Mouse (Mus musculus) lung, embryonic 14.5 days (tissue): ENCODE results near the gene Slc29a4. TPM values are rescaled to one million over a fixed set of nuclear protein-coding genes. Genes with fewer than 3 reads are reported as not detected.

Experiments
- ATAC-seq: fragments of 200-750 bp; cut with Nextera tagmentation; 2 replicates; pipeline ENCODE4 v1.8.0; 2017; ENCODE audit warnings: mild to moderate bottlenecking, moderate TSS enrichment, moderate library complexity; ENCODE audit not compliant: insufficient read depth
- DNase-seq: peaks from one replicate; pipeline ENCODE4 v3.0.0-alpha.2; 2015
- H3K27ac ChIP-seq: fragments of 300-500 bp; sonication (generic); 2 replicates; pipeline ENCODE4 v1.5.1; 2014; ENCODE audit warnings: low read depth, mild to moderate bottlenecking, moderate library complexity
- H3K27me3 ChIP-seq: fragments of 300-500 bp; sonication (generic); 2 replicates; pipeline ENCODE4 v1.6.1; 2014; ENCODE audit warnings: low read length, control low read depth; ENCODE audit not compliant: insufficient read depth
- H3K36me3 ChIP-seq: fragments of 300-500 bp; sonication (generic); 2 replicates; pipeline ENCODE4 v1.6.1; 2014; ENCODE audit warnings: control low read depth; ENCODE audit not compliant: insufficient read depth
- H3K4me1 ChIP-seq: fragments of 300-500 bp; sonication (generic); 2 replicates; pipeline ENCODE4 v1.6.1; 2014; ENCODE audit warnings: antibody characterized with exemption, control low read depth; ENCODE audit not compliant: insufficient read depth
- H3K4me2 ChIP-seq: fragments of 300-500 bp; sonication (generic); 2 replicates; pipeline ENCODE4 v1.6.1; 2014; ENCODE audit warnings: mild to moderate bottlenecking
- H3K4me3 ChIP-seq: fragments of 300-500 bp; sonication (generic); 2 replicates; pipeline ENCODE4 v1.5.1; 2014; ENCODE audit warnings: low read depth, low read length
- H3K9ac ChIP-seq: fragments of 300-500 bp; sonication (generic); 2 replicates; pipeline ENCODE4 v1.6.1; 2014
- H3K9me3 ChIP-seq: fragments of 300-500 bp; sonication (generic); 2 replicates; pipeline ENCODE4 v1.6.1; 2016; ENCODE audit warnings: low read depth, low read length, control low read depth
- CTCF ChIP-seq: IDR thresholded peaks from 2 replicates; pipeline ENCODE4 v1.5.1; 2016; ENCODE audit warnings: antibody characterized with exemption, low read depth
- WGBS: fragments of 180-500 bp; shearing (Covaris S2); extraction: QIAGEN DNeasy Blood & Tissue Kit; methylation state at CpG from one replicate; pipeline ENCODE4 v1.1.7; 2014; 5-methylcytosine and 5-hydroxymethylcytosine counted together
- polyA plus RNA-seq: library from polyadenylated mRNA; unstranded; fragments of >200 nt; fragmentation: Nextera tagmentation; extraction: Ambion mirVana; gene quantifications from 2 replicates; pipeline ENCODE4 v1.2.1, GENCODE M21; 2014

Gene Slc29a4
- polyA plus RNA-seq, 1 experiment from 2014 or later, result 8.2 TPM

- Histone ChIP-seq H3K36me3 (no peaks in the 10 kb centered on the region), H3K9me3 (no peaks in the 10 kb centered on the region), H3K27me3 (no peaks in the 10 kb centered on the region), H3K4me2 (no peak overlapping the region), H3K9ac (no peak overlapping the region), H3K4me3 (no peak overlapping the region), H3K27ac (no peak overlapping the region), H3K4me1 (no peaks in the 10 kb centered on the region)
- TF ChIP-seq CTCF, result no peak
- no peak for DNase-seq
- no peak for ATAC-seq
- 84% methylated on average over 5 of the region's 5 CpGs for WGBS
These were observed 9.8 kb upstream of the Slc29a4 start for GRCm38 (mm10) chr5:142682529-142682928.

GRCm38 (mm10) chr5:142688866-142689265 is 3.4 kb upstream of the Slc29a4 start:
- TF ChIP-seq CTCF, result no peak
- no peaks in the 10 kb centered on the region for H3K4me1 ChIP-seq
- H3K27ac ChIP-seq, result no peak overlapping the region
- DNase-seq (no peak), ATAC-seq (no peak)
- no peak overlapping the region for H3K9ac ChIP-seq
- no peaks in the 10 kb centered on the region for H3K9me3 ChIP-seq
- no peaks in the 10 kb centered on the region for H3K36me3 ChIP-seq
- H3K4me3 ChIP-seq, result no peak overlapping the region
- 40% methylated on average over 6 of the region's 6 CpGs for WGBS
- no peaks in the 10 kb centered on the region for H3K27me3 ChIP-seq
- no peak overlapping the region for H3K4me2 ChIP-seq

DNA sequence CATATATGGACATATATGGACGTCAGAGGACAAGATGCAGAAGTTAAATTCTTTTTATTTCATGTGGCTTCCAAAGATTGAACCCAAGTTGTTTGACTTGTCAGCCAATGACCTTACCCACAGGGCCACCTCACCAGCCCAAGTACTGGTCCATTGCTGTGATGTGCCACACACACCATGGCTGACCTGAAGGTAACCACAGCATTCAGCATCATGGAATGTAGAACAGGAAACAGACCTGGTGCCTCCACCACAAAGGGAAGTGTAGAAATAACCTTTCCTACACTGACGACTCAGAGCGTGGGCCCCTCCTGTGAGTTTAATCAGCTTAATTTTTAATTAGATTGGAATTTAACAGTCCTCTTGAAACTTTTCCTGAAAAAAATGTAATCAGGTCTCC is 2.0 kb upstream of the Slc29a4 start:
- no peak for ATAC-seq
- no peaks in the 10 kb centered on the region for H3K27me3 ChIP-seq

DNA sequence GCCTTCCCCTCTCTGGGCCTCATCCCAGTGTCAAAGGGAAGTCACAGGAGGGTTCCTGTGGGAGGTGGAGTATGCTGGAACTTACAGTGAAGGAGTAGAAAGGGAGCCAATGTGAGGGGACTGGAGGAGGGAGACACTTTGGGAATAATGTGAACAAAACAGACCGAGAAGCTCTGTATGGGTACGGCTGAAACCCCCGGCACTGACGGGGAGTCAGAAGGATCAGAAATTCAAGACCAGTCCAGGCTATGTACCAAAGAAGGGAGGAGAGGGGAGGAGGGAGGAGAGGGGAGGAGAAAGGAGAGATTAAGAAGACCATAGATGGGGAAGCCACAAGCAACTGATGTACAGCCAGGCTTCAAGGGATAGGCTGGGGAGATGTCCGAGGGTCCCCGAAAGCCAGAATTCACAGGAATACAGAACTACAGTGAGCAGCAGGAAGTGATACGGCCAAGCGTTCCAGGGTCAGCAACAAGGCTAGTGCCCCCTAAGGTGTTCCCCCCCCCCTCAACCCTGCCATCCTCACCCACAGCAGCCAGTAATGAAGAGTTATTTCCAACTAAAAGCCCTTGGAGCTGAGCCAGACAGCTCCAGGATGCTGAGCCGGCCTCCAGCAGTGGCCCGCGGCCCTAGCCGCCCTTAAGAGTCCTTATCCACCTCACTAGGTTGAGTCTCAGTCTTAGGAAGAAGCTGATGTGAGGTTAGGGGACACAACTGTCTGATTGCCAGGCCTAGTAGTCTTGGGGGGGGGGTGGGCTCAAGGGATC is 842 bp downstream of the Slc29a4 start:
- H3K4me2 ChIP-seq, result no peak overlapping the region
- ATAC-seq (no peak), DNase-seq (peak; percentile 24)
- no peak for TF ChIP-seq CTCF
- H3K4me1 ChIP-seq, result no peaks in the 10 kb centered on the region
- no peak overlapping the region for H3K9ac ChIP-seq
- 72% methylated on average over 12 of the region's 12 CpGs for WGBS
- no peaks in the 10 kb centered on the region for H3K36me3 ChIP-seq
- no peak overlapping the region for H3K27ac ChIP-seq
- no peak overlapping the region for H3K4me3 ChIP-seq
- H3K27me3 ChIP-seq, result no peaks in the 10 kb centered on the region
- H3K9me3 ChIP-seq, result no peaks in the 10 kb centered on the region

More for the DNA sequence above, 2.0 kb upstream of the Slc29a4 start:
- DNase-seq, result no peak
- Histone ChIP-seq H3K9me3 (no peaks in the 10 kb centered on the region), H3K36me3 (no peaks in the 10 kb centered on the region), H3K4me2 (no peak overlapping the region), H3K27ac (no peak overlapping the region), H3K4me3 (no peak overlapping the region), H3K9ac (no peak overlapping the region), H3K4me1 (no peaks in the 10 kb centered on the region)
- 76% methylated on average over 3 of the region's 3 CpGs for WGBS
- no peak for TF ChIP-seq CTCF

- no peak for DNase-seq
- Histone ChIP-seq H3K27ac (no peak overlapping the region), H3K9me3 (no peaks in the 10 kb centered on the region), H3K4me1 (no peaks in the 10 kb centered on the region), H3K4me3 (no peak overlapping the region), H3K36me3 (no peaks in the 10 kb centered on the region), H3K9ac (no peak overlapping the region), H3K27me3 (no peaks in the 10 kb centered on the region), H3K4me2 (no peak overlapping the region)
- WGBS, result 49% methylated on average over 8 of the region's 8 CpGs
- TF ChIP-seq CTCF, result no peak
- ATAC-seq, result no peak
These were observed 1.6 kb downstream of the Slc29a4 start for GRCm38 (mm10) chr5:142693738-142694430.

DNA sequence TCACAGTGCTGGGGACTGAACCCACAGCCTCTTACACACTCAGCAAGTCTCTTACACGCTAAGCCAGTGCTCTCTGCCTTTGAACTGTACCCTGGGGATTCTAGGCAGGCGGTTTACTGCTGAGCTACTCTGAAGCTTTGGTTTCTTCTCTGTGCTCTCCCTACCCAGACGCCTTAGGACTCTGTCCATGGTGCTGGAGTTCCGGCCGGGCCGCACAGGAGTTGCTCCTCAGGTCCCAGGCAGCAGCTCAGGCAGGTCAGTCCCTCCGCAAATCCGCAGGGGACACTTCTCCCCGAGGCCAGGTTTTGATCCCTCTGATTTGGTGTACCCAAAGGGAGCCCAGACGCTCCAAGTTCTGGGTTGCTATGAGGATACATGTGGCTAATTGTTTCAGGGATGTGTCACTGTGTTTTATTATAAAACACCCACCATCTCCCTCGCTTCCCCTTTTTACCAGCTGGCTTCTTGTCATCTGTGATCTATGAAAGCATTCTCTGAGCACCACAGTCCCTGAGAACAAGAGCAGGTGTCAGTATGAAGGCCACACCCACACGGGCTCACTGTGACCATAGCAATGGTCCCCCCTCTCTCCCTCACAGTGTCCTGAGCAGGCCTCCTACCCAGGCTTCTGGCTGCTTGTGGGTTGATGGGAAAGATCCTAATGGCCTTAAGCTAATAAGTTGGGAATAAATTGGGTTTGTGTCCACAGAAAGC is 2.5 kb downstream of the Slc29a4 start:
- Histone ChIP-seq H3K36me3 (no peaks in the 10 kb centered on the region), H3K27ac (no peak overlapping the region), H3K4me1 (no peaks in the 10 kb centered on the region), H3K9ac (no peak overlapping the region), H3K9me3 (no peaks in the 10 kb centered on the region), H3K4me2 (no peak overlapping the region), H3K27me3 (no peaks in the 10 kb centered on the region), H3K4me3 (no peak overlapping the region)
- no peak; the same call in 1 of the 2 replicates for ATAC-seq
- 13% methylated on average over 12 of the region's 12 CpGs for WGBS
- TF ChIP-seq CTCF, result no peak
- DNase-seq, result peak; percentile 88

DNA sequence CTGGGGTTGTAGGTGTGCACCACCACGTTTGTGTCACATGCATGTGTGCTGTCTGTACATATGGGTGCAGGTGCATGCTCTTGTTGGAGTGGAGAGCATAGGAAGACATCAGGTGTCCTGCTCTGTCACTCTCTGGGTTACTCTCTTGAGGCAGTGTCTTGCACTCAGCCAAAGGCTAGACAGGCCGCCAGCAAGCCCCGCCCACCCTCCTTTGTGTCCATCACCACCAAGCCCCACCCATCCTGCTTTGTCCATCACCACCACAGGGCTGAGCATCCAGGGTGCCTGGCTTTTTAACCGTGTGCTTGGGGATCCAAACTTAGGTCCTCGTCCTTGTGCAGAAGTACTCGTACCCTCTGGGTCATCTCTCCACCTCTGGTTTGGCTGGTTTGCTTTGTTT is 3.9 kb downstream of the Slc29a4 start:
- no peak for ATAC-seq
- H3K27me3 ChIP-seq, result peaks cover 5% of the 10 kb centered on the region; the same call in 1 of the 2 replicates

More for the DNA sequence above, 3.9 kb downstream of the Slc29a4 start:
- no peaks in the 10 kb centered on the region for H3K9me3 ChIP-seq
- no peaks in the 10 kb centered on the region for H3K4me1 ChIP-seq
- no peak overlapping the region for H3K4me3 ChIP-seq
- no peak overlapping the region for H3K9ac ChIP-seq
- no peak for DNase-seq
- H3K36me3 ChIP-seq, result no peaks in the 10 kb centered on the region
- 32% methylated on average over 6 of the region's 6 CpGs for WGBS
- H3K27ac ChIP-seq, result no peak overlapping the region
- H3K4me2 ChIP-seq, result no peak overlapping the region
- TF ChIP-seq CTCF, result no peak
